Comparison of ENCODE assay signal across 15 mouse cellular contexts in genomic region chr4:120158714-120159310, GRCm38 (mm10). TPM values are rescaled to one million over a fixed set of nuclear protein-coding genes. Genes with fewer than 3 reads are reported as not detected.
DNase-seq lines count a peak whose midpoint lies in the region; ATAC-seq and TF ChIP-seq lines count a peak whose summit lies in the region.
"Had no signal": no experiment of that assay in that cellular context is flagged by ENCODE, and none has a peak within 500 bp of the region (broad histone marks: within the 10 kb centered on the region; RNA-seq: fewer than 3 reads in every experiment).

No protein-coding gene starts in this region.

- no peak overlapping the region for H3K4me3 ChIP-seq in hindbrain, embryonic 11.5 days (ENCODE audit: low read depth, low read length)
- H3K4me3 ChIP-seq in hindbrain, postnatal 0 days (ENCODE audit: low read length): no peak overlapping the region
- H3K4me3 ChIP-seq in embryonic facial prominence, embryonic 10.5 days: no peak overlapping the region
- H3K4me3 ChIP-seq: kidney, embryonic 15.5 days; myocyte had no signal

- 48% methylated on average over 5 of the region's 5 CpGs for WGBS in hindbrain, embryonic 11.5 days
- WGBS in hindbrain, postnatal 0 days: 44% methylated on average over 5 of the region's 5 CpGs
- 33% methylated on average over 5 of the region's 5 CpGs for WGBS in embryonic facial prominence, embryonic 10.5 days

- no peak overlapping the region for H3K27ac ChIP-seq in hindbrain, embryonic 11.5 days (ENCODE audit: low read depth, low read length)
- no peak overlapping the region for H3K27ac ChIP-seq in hindbrain, postnatal 0 days
- H3K27ac ChIP-seq in embryonic facial prominence, embryonic 10.5 days (replicated peaks): peak overlapping the region; percentile 21; the same call in 1 of the 2 replicates
- H3K27ac ChIP-seq: kidney, embryonic 15.5 days; liver, embryonic 14.5 days had no signal

- no peak for DNase-seq in hindbrain, embryonic 11.5 days (ENCODE audit: low spot score)
- DNase-seq in hindbrain, postnatal 0 days (ENCODE audit: low spot score): no peak
- DNase-seq in ES-CJ7 (ENCODE audit: low read depth, low spot score) (peak; percentile 56), liver (no peak)
- peak; percentile 21 for DNase-seq in embryonic facial prominence, embryonic 10.5 days (ENCODE audit: low spot score)
- DNase-seq in heart, postnatal 14 days: peak; percentile 20 to 34
- DNase-seq in spleen, postnatal 10 days (ENCODE audit: low spot score in 2 of 2): no peak
- DNase-seq: adrenal gland, postnatal 10 days; cerebellum, postnatal 36 days; left cerebral cortex, postnatal 4 days; lung, postnatal 36 days had no signal

- no peak for ATAC-seq in hindbrain, embryonic 11.5 days (ENCODE audit: low FRiP score)
- ATAC-seq in hindbrain, postnatal 0 days: no peak

- intact Hi-C loops in heart, postnatal 14 days (cut with DNase I): no loop called here

- H3K9me3 ChIP-seq in hindbrain, embryonic 11.5 days (ENCODE audit: control insufficient read depth, low read length): no peaks in the 10 kb centered on the region
- no peaks in the 10 kb centered on the region for H3K9me3 ChIP-seq in hindbrain, postnatal 0 days (ENCODE audit: low read length)
- H3K9me3 ChIP-seq in embryonic facial prominence, embryonic 10.5 days: no peaks in the 10 kb centered on the region
- H3K9me3 ChIP-seq: kidney, embryonic 15.5 days had no signal

- H3K4me1 ChIP-seq in hindbrain, embryonic 11.5 days (replicated peaks; ENCODE audit: control insufficient read depth, insufficient read depth, low read length): no peaks in the 10 kb centered on the region
- H3K4me1 ChIP-seq in hindbrain, postnatal 0 days (ENCODE audit: insufficient read depth, low read length): no peaks in the 10 kb centered on the region
- H3K4me1 ChIP-seq in embryonic facial prominence, embryonic 10.5 days: peaks cover 19% of the 10 kb centered on the region

- H3K27me3 ChIP-seq in hindbrain, embryonic 11.5 days (ENCODE audit: control insufficient read depth, insufficient read depth, low read length): peaks cover 6% of the 10 kb centered on the region; the same call in 1 of the 2 replicates
- no peaks in the 10 kb centered on the region for H3K27me3 ChIP-seq in hindbrain, postnatal 0 days (ENCODE audit: insufficient read depth, low read length)
- H3K27me3 ChIP-seq in embryonic facial prominence, embryonic 10.5 days (replicated peaks; ENCODE audit: low read depth, poor library complexity, severe bottlenecking): peaks cover 42% of the 10 kb centered on the region

- no peaks in the 10 kb centered on the region for H3K36me3 ChIP-seq in hindbrain, embryonic 11.5 days (ENCODE audit: control insufficient read depth, insufficient read depth, low read length)
- H3K36me3 ChIP-seq in hindbrain, postnatal 0 days (ENCODE audit: insufficient read depth, low read length): no peaks in the 10 kb centered on the region
- no peaks in the 10 kb centered on the region for H3K36me3 ChIP-seq in embryonic facial prominence, embryonic 10.5 days (replicated peaks)
- H3K36me3 ChIP-seq: kidney, embryonic 15.5 days had no signal

- H3K9ac ChIP-seq in hindbrain, embryonic 11.5 days (ENCODE audit: low read depth, low read length): 0 out of 2 replicates have a peak overlapping the region, but pooled peaks have one; percentile 11
- H3K9ac ChIP-seq in hindbrain, postnatal 0 days (replicated peaks; ENCODE audit: low read length): no peak overlapping the region
- H3K9ac ChIP-seq: kidney, embryonic 15.5 days; liver, embryonic 14.5 days had no signal

- TF ChIP-seq CTCF in hindbrain, postnatal 0 days (IDR thresholded peaks at IDR 0.05; ENCODE audit: low read depth): no peak

- H3K4me2 ChIP-seq in hindbrain, embryonic 11.5 days (replicated peaks; ENCODE audit: low read depth, low read length): no peak overlapping the region
- H3K4me2 ChIP-seq in hindbrain, postnatal 0 days (ENCODE audit: low read depth, low read length): no peak overlapping the region
- H3K4me2 ChIP-seq: kidney, embryonic 15.5 days had no signal

RNA-seq across cellular contexts. Expression of gene Edn2, which starts 2.2 kb away (rescaled TPM):
- polyA plus RNA-seq in hindbrain, embryonic 11.5 days (2014; fragmentation: Nextera tagmentation; extraction: Ambion mirVana): not detected in 2 replicates
- total RNA-seq in hindbrain, postnatal 0 days (2014; rRNA removed): 0.94 TPM in 1 of 2 replicates, not detected in the other
- 0.25 and 0.32 TPM in 2 replicates for polyA plus RNA-seq in hindbrain, postnatal 0 days (2015; fragmentation: Nextera tagmentation; extraction: Ambion mirVana)
- not detected in 2 replicates for polyA plus RNA-seq in embryonic facial prominence, embryonic 10.5 days (2016; fragmentation: Nextera tagmentation; extraction: Ambion mirVana)
- total RNA-seq in heart, postnatal 14 days (2021): not detected
- total RNA-seq: adrenal gland, postnatal 10 days; hematopoietic stem cell, adult 5-6 weeks; left cerebral cortex, postnatal 4 days had no signal
- polyA plus RNA-seq: myocyte had no signal

Comparison
In these comparisons a context has a peak if more than half of its experiments do, and no peak if none do; other contexts are left out.
1. DNase-seq: peak in ES-CJ7 (single experiment), embryonic facial prominence, embryonic 10.5 days (single experiment) and heart, postnatal 14 days (2 of 2); none in hindbrain, embryonic 11.5 days (single experiment), hindbrain, postnatal 0 days (single experiment), liver (single experiment) and spleen, postnatal 10 days (0 of 2).